Mouse (Mus musculus): ENCODE data around the gene Srgap3.

The Srgap3 gene

GRCm38 (mm10) chr6:112852261-112853235, 94.5 kb downstream of the Srgap3 start:
- DNase-seq = no peak

GRCm38 (mm10) chr6:112850745-112851144, 96.3 kb downstream of the Srgap3 start:
- no peak for DNase-seq

GRCm38 (mm10) chr6:112848629-112849180, 98.4 kb downstream of the Srgap3 start:
- peak; percentile 74 to 75 for DNase-seq

- no peak for DNase-seq
These were observed 100.2 kb downstream of the Srgap3 start for GRCm38 (mm10) chr6:112846863-112847262.

- DNase-seq = no peak
These were observed 104.6 kb downstream of the Srgap3 start for GRCm38 (mm10) chr6:112842426-112842825.

GRCm38 (mm10) chr6:112840400-112840799, 106.7 kb downstream of the Srgap3 start:
- no peak for DNase-seq

- DNase-seq = no peak
These were observed 107.7 kb downstream of the Srgap3 start for GRCm38 (mm10) chr6:112839391-112839790.

- DNase-seq = peak in 1 of 2 experiments; percentile 40
These were observed 108.2 kb downstream of the Srgap3 start for GRCm38 (mm10) chr6:112838879-112839278.

- no peak for DNase-seq
These were observed 110.4 kb downstream of the Srgap3 start for GRCm38 (mm10) chr6:112836712-112837111.

GRCm38 (mm10) chr6:112835413-112835812, 111.7 kb downstream of the Srgap3 start:
- no peak for DNase-seq

GRCm38 (mm10) chr6:112834430-112834829, 112.6 kb downstream of the Srgap3 start:
- DNase-seq = no peak

- no peak for DNase-seq
These were observed 113.3 kb downstream of the Srgap3 start for GRCm38 (mm10) chr6:112833763-112834162.

GRCm38 (mm10) chr6:112829196-112829595, 117.9 kb downstream of the Srgap3 start:
- DNase-seq = no peak

- DNase-seq = no peak
These were observed 118.6 kb downstream of the Srgap3 start for GRCm38 (mm10) chr6:112828420-112828819.

GRCm38 (mm10) chr6:112825657-112826056, 121.4 kb downstream of the Srgap3 start:
- DNase-seq = peak in 1 of 2 experiments; percentile 42

- DNase-seq = peak; percentile 91 to 93
These were observed 124.0 kb downstream of the Srgap3 start for GRCm38 (mm10) chr6:112823096-112823495.

- DNase-seq = peak; percentile 41 to 42
These were observed 126.6 kb downstream of the Srgap3 start for GRCm38 (mm10) chr6:112820298-112820992.

- DNase-seq = peak in 1 of 2 experiments; percentile 43
These were observed 128.6 kb downstream of the Srgap3 start for GRCm38 (mm10) chr6:112818403-112818901.

GRCm38 (mm10) chr6:112815604-112816003, 131.5 kb downstream of the Srgap3 start:
- DNase-seq = no peak

GRCm38 (mm10) chr6:112814525-112815086, 132.5 kb downstream of the Srgap3 start:
- DNase-seq = no peak

GRCm38 (mm10) chr6:112812884-112813283, 134.2 kb downstream of the Srgap3 start:
- no peak for DNase-seq

GRCm38 (mm10) chr6:112810521-112810830, 136.6 kb downstream of the Srgap3 start:
- no peak for DNase-seq

All from cerebellum, postnatal 36 days (tissue).